Mouse (Mus musculus): ENCODE results near the gene Zfp27.

- no peak for TF ChIP-seq CTCF (IDR thresholded peaks at IDR 0.05; ENCODE audit: control insufficient read depth, insufficient read depth, insufficient replicate concordance, low read depth, low read length)
- no peak for TF ChIP-seq POLR2A (IDR thresholded peaks at IDR 0.05; ENCODE audit: control insufficient read depth, low read depth, low read length)
Measured at GRCm38 (mm10) chr7:29880916-29881315, 25.5 kb downstream of the Zfp27 start.
